Mouse (Mus musculus): ENCODE results near the gene Bicra.

DNA sequence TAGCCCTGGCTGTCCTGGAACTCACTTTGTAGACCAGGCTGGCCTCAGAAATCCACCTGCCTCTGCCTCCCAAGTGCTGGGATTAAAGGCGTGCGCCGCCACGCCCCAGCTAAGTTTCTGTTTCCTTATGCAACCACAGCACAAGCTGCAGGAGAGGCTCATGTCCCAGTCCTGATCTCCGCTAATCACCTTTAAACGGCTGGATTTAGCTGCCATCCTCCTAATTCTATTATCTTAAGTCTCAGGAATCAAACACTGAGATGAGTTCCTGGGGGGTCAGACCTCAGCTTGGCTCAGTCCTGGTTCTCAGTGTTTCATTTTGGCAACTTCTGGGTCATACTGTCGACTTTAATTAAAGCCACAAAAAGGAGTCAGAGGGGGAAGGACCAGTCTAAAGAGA, 38.1 kb downstream of the Bicra start:
- TF ChIP-seq CTCF (IDR thresholded peaks at IDR 0.05) (no peak), EP300 (IDR thresholded peaks at IDR 0.05) (no peak)
